Mouse (Mus musculus): ENCODE results near the gene Creb3l4.
A peak's percentile ranks its signal among the peaks of the same experiment; 100 is the strongest.
"Not testable (repeated sequence)": the region's sequence is repeated elsewhere in the genome, so short reads cannot be mapped to it uniquely, and the experiment has no call there.

The Creb3l4 gene

GRCm38 (mm10) chr3:90265034-90265931 lies 22.0 kb upstream of the Creb3l4 start, which contains the start of gene Dennd4b:
Dennd4b (plus strand) TSS chr3:90265185.
- peak; percentile 92 for DNase-seq (ENCODE audit: low read depth)

- no peak for DNase-seq (ENCODE audit: low read depth)
These were observed 21.3 kb upstream of the Creb3l4 start for GRCm38 (mm10) chr3:90264687-90265033.

GRCm38 (mm10) chr3:90263121-90263771 lies 19.9 kb upstream of the Creb3l4 start:
- no peak for DNase-seq (ENCODE audit: low read depth)

- DNase-seq (ENCODE audit: low read depth), result no peak
These were observed 15.2 kb upstream of the Creb3l4 start for GRCm38 (mm10) chr3:90258521-90258920.

- no peak for DNase-seq (ENCODE audit: low read depth)
These were observed 13.6 kb upstream of the Creb3l4 start for GRCm38 (mm10) chr3:90256731-90257530.

GRCm38 (mm10) chr3:90255784-90256353 lies 12.6 kb upstream of the Creb3l4 start:
- DNase-seq (ENCODE audit: low read depth), result no peak

- DNase-seq (ENCODE audit: low read depth), result no peak
These were observed 11.9 kb upstream of the Creb3l4 start for GRCm38 (mm10) chr3:90255194-90255565.

GRCm38 (mm10) chr3:90254419-90255193 lies 11.3 kb upstream of the Creb3l4 start:
- DNase-seq (ENCODE audit: low read depth), result peak; percentile 52

- peak; percentile 92 for DNase-seq (ENCODE audit: low read depth)
These were observed 10.5 kb upstream of the Creb3l4 start, which contains the start of gene Crtc2 for GRCm38 (mm10) chr3:90253653-90254418. Crtc2 (plus strand) TSS chr3:90254163.

- peak; percentile 36 for DNase-seq (ENCODE audit: low read depth)
These were observed 9.9 kb upstream of the Creb3l4 start for GRCm38 (mm10) chr3:90253174-90253573.

GRCm38 (mm10) chr3:90252659-90253058 lies 9.3 kb upstream of the Creb3l4 start:
- DNase-seq (ENCODE audit: low read depth), result not testable (repeated sequence)

- DNase-seq (ENCODE audit: low read depth), result not testable (repeated sequence)
These were observed 8.5 kb upstream of the Creb3l4 start for GRCm38 (mm10) chr3:90251731-90252226.

GRCm38 (mm10) chr3:90250791-90251190 lies 7.5 kb upstream of the Creb3l4 start:
- DNase-seq (ENCODE audit: low read depth), result no peak

GRCm38 (mm10) chr3:90248746-90249100 lies 5.4 kb upstream of the Creb3l4 start:
- DNase-seq (ENCODE audit: low read depth), result no peak

GRCm38 (mm10) chr3:90247960-90248745 lies 4.8 kb upstream of the Creb3l4 start, which contains the start of gene Slc39a1:
Slc39a1 (plus strand) TSS chr3:90248172.
- DNase-seq (ENCODE audit: low read depth), result peak; percentile 92

GRCm38 (mm10) chr3:90247630-90247959 lies 4.3 kb upstream of the Creb3l4 start:
- no peak for DNase-seq (ENCODE audit: low read depth)

- peak; percentile 50 for DNase-seq (ENCODE audit: low read depth)
These were observed 2.1 kb upstream of the Creb3l4 start for GRCm38 (mm10) chr3:90245406-90245805.

- no peak for DNase-seq (ENCODE audit: low read depth)
These were observed 1.5 kb downstream of the Creb3l4 start for GRCm38 (mm10) chr3:90241669-90242358.

GRCm38 (mm10) chr3:90241251-90241650 lies 2.1 kb downstream of the Creb3l4 start:
- no peak for DNase-seq (ENCODE audit: low read depth)
